Comparison of ENCODE assay signal across 10 mouse cellular contexts in genomic region chr5:116809001-116809759, GRCm38 (mm10).
DNase-seq lines count a peak whose midpoint lies in the region; ATAC-seq lines count a peak whose summit lies in the region.
"Had no signal": no experiment of that assay in that cellular context is flagged by ENCODE, and none has a peak within 500 bp of the region (broad histone marks: within the 10 kb centered on the region; RNA-seq: fewer than 3 reads in every experiment).

No protein-coding gene starts in this region.

- H3K9ac ChIP-seq in hindbrain, embryonic 12.5 days = 0 out of 2 replicates have a peak overlapping the region, but pooled peaks have one; percentile 27
- H3K9ac ChIP-seq: limb, embryonic 13.5 days; stomach, embryonic 15.5 days had no signal

- H3K4me1 ChIP-seq in hindbrain, embryonic 12.5 days = peaks cover 16% of the 10 kb centered on the region
- H3K4me1 ChIP-seq in midbrain, embryonic 10.5 days = peaks cover 17% of the 10 kb centered on the region
- H3K4me1 ChIP-seq: limb, embryonic 13.5 days; stomach, embryonic 15.5 days had no signal

- 19% methylated on average over 17 of the region's 17 CpGs for WGBS in hindbrain, embryonic 12.5 days
- 22% methylated on average over 17 of the region's 17 CpGs for WGBS in midbrain, embryonic 10.5 days

- no peak overlapping the region for H3K4me3 ChIP-seq in hindbrain, embryonic 12.5 days
- peak overlapping the region; percentile 36 for H3K4me3 ChIP-seq in midbrain, embryonic 10.5 days
- H3K4me3 ChIP-seq: limb, embryonic 13.5 days; stomach, embryonic 15.5 days had no signal

- no peaks in the 10 kb centered on the region for H3K9me3 ChIP-seq in hindbrain, embryonic 12.5 days (replicated peaks)
- no peaks in the 10 kb centered on the region for H3K9me3 ChIP-seq in midbrain, embryonic 10.5 days (replicated peaks)
- H3K9me3 ChIP-seq: limb, embryonic 13.5 days; stomach, embryonic 15.5 days had no signal

- peak overlapping the region; percentile 35 for H3K4me2 ChIP-seq in hindbrain, embryonic 12.5 days (replicated peaks)
- H3K4me2 ChIP-seq: limb, embryonic 13.5 days; stomach, embryonic 15.5 days had no signal

- peaks cover 16% of the 10 kb centered on the region; the same call in 1 of the 2 replicates for H3K27me3 ChIP-seq in hindbrain, embryonic 12.5 days
- peaks cover 7% of the 10 kb centered on the region; the same call in 1 of the 2 replicates for H3K27me3 ChIP-seq in midbrain, embryonic 10.5 days (ENCODE audit: low read depth, poor library complexity, severe bottlenecking)
- H3K27me3 ChIP-seq: limb, embryonic 13.5 days; stomach, embryonic 15.5 days had no signal

- no peak for DNase-seq in frontal cortex, postnatal 25 days (ENCODE audit: low spot score in 2 of 2)
- DNase-seq in midbrain, embryonic 10.5 days (ENCODE audit: low spot score) = peak; percentile 84
- DNase-seq in right cerebral cortex, postnatal 25 days = peak; percentile 39
- DNase-seq in heart, adult 18-20 months = no peak
- DNase-seq in cerebellum, adult 8-10 months = no peak
- DNase-seq in ovary, postnatal 36 days (ENCODE audit: low spot score) = no peak

- peak; percentile 41; the same call in 1 of the 2 replicates for ATAC-seq in frontal cortex, adult (ENCODE audit: low TSS enrichment)
- ATAC-seq in hindbrain, embryonic 12.5 days (ENCODE audit: low FRiP score) = peak; percentile 92

- H3K27ac ChIP-seq in hindbrain, embryonic 12.5 days = peak overlapping the region; percentile 92
- H3K27ac ChIP-seq in midbrain, embryonic 10.5 days (replicated peaks) = peak overlapping the region; percentile 78
- H3K27ac ChIP-seq: limb, embryonic 13.5 days; stomach, embryonic 15.5 days had no signal

- H3K36me3 ChIP-seq in hindbrain, embryonic 12.5 days = no peaks in the 10 kb centered on the region
- no peaks in the 10 kb centered on the region for H3K36me3 ChIP-seq in midbrain, embryonic 10.5 days
- H3K36me3 ChIP-seq: limb, embryonic 13.5 days; stomach, embryonic 15.5 days had no signal

Comparison
In these comparisons a context has a peak if more than half of its experiments do, and no peak if none do; other contexts are left out.
1. DNase-seq: peak in midbrain, embryonic 10.5 days (single experiment) and right cerebral cortex, postnatal 25 days (single experiment); none in frontal cortex, postnatal 25 days (0 of 2), heart, adult 18-20 months (0 of 2), cerebellum, adult 8-10 months (single experiment) and ovary, postnatal 36 days (single experiment).